Mouse (Mus musculus) thymus, adult 2 months (tissue): ENCODE measurements around the gene Smarcd1.
A peak's percentile ranks its signal among the peaks of the same experiment; 100 is the strongest.

Experiments used
- CTCF ChIP-seq: fragments of 200-500 bp; IDR thresholded peaks from 2 replicates; pipeline ENCODE4 v1.5.1; 2012; ENCODE audit warnings: mild to moderate bottlenecking, control low read depth, low read length, moderate library complexity, borderline replicate concordance; ENCODE audit not compliant: control insufficient read depth, poor library complexity, insufficient read depth; ENCODE audit errors: extremely low read depth
- POLR2A ChIP-seq: fragments of 200-500 bp; IDR thresholded peaks from 2 replicates; pipeline ENCODE4 v1.6.1; 2012; ENCODE audit warnings: mild to moderate bottlenecking, low read length, control low read depth, moderate library complexity; ENCODE audit not compliant: control insufficient read depth, poor library complexity, insufficient read depth; ENCODE audit errors: extremely low read depth

DNA sequence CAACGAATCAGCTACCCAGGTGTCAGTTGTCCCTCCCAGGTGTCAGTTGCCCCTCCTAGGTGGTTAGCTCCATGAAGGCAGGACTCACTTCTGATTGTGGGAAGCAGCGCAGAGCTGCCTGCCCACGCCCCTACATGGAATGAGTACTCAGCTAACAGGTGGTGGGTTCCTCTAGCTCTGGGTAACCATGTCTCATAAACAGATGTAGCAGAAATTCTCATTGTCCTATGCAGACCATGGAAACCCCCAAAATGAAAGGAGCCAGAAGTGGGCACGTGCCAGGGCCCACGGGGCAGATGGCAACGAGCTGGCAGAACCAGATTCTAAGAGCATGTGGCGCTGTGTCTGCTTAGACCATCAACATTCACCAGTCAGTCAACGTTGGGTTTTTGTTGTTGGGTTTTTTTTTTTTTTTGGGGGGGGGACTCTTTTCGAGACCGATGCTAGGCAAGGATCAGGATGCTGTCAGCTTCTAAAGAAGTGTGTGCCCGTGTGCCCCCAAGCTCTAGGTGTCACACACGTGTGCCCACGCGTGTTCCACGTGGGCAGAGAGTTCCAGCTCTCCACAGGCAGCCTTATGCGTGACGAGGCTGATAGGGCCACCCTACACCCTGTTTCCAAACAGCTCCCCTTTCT lies 37.8 kb upstream of the Smarcd1 start:
- TF ChIP-seq POLR2A (no peak), CTCF (0 out of 2 replicates have a peak, but pooled peaks have one; percentile 12)
